Mouse (Mus musculus) liver, embryonic 12.5 days (tissue): Measurements from ENCODE around the gene Gm21188. TPM values are rescaled to one million over a fixed set of nuclear protein-coding genes. Genes with fewer than 3 reads are reported as not detected.
A peak's percentile ranks its signal among the peaks of the same experiment; 100 is the strongest.
"Not testable (repeated sequence)": the region's sequence is repeated elsewhere in the genome, so short reads cannot be mapped to it uniquely, and the experiment has no call there.

Source experiments
- ATAC-seq: fragments of 200-750 bp; cut with Nextera tagmentation; 2 replicates; pipeline ENCODE4 v1.8.0; 2017; ENCODE audit warnings: moderate number of reproducible peaks, mild to moderate bottlenecking, moderate library complexity
- H3K27ac ChIP-seq: fragments of 300-500 bp; sonication (generic); 2 replicates; pipeline ENCODE4 v1.5.1; 2016; ENCODE audit warnings: mild to moderate bottlenecking
- H3K27me3 ChIP-seq: fragments of 300-500 bp; sonication (generic); replicated peaks from 2 replicates; pipeline ENCODE4 v1.6.1; 2016; ENCODE audit warnings: mild to moderate bottlenecking, moderate library complexity
- H3K36me3 ChIP-seq: fragments of 300-500 bp; sonication (generic); 2 replicates; pipeline ENCODE4 v1.6.1; 2016; ENCODE audit warnings: mild to moderate bottlenecking, moderate library complexity
- H3K4me1 ChIP-seq: fragments of 300-500 bp; sonication (generic); 2 replicates; pipeline ENCODE4 v1.6.1; 2016
- H3K4me2 ChIP-seq: fragments of 300-500 bp; sonication (generic); 2 replicates; pipeline ENCODE4 v1.6.1; 2016; ENCODE audit warnings: mild to moderate bottlenecking, moderate library complexity
- H3K4me3 ChIP-seq: fragments of 300-500 bp; sonication (generic); 2 replicates; pipeline ENCODE4 v1.5.1; 2016; ENCODE audit warnings: mild to moderate bottlenecking, moderate library complexity
- H3K9ac ChIP-seq: fragments of 300-500 bp; sonication (generic); 2 replicates; pipeline ENCODE4 v1.6.1; 2016; ENCODE audit warnings: mild to moderate bottlenecking, moderate library complexity
- H3K9me3 ChIP-seq: fragments of 300-500 bp; sonication (generic); replicated peaks from 2 replicates; pipeline ENCODE4 v1.6.1; 2016; ENCODE audit warnings: mild to moderate bottlenecking, moderate library complexity
- WGBS: fragments of 180-500 bp; shearing (Covaris S2); methylation state at CpG from one replicate; pipeline ENCODE4 v1.1.7; 2016; ENCODE audit not compliant: insufficient replicate concordance; 5-methylcytosine and 5-hydroxymethylcytosine counted together
- polyA plus RNA-seq: library from polyadenylated mRNA; unstranded; fragments of >200 nt; fragmentation: Nextera tagmentation; extraction: Ambion mirVana; gene quantifications from 2 replicates; pipeline ENCODE4 v1.2.1, GENCODE M21; 2016

The Gm21188 gene
- polyA plus RNA-seq, 1 experiment from 2014 or later, result not detected

GRCm38 (mm10) chr13:120046422-120047209, 5.4 kb downstream of the Gm21188 start:
- H3K9me3 ChIP-seq, H3K4me2 ChIP-seq, H3K27ac ChIP-seq, H3K4me3 ChIP-seq, H3K27me3 ChIP-seq, H3K4me1 ChIP-seq, H3K36me3 ChIP-seq, H3K9ac ChIP-seq: not testable (repeated sequence)
- peak; percentile 13; the same call in 1 of the 2 replicates for ATAC-seq
- WGBS, result 4% methylated on average over 14 of the region's 40 CpGs

- H3K4me1 ChIP-seq, H3K9ac ChIP-seq, H3K27ac ChIP-seq, ATAC-seq, H3K4me2 ChIP-seq, H3K9me3 ChIP-seq, H3K4me3 ChIP-seq, H3K36me3 ChIP-seq: not testable (repeated sequence)
- no CpG with 5 or more reads among the region's 1 CpGs for WGBS
- H3K27me3 ChIP-seq, result peaks cover 18% of the 10 kb centered on the region
Measured at GRCm38 (mm10) chr13:120041145-120041544, 10.8 kb downstream of the Gm21188 start.

- WGBS, result 6% methylated on average over 6 of the region's 6 CpGs
- ATAC-seq, result not testable (repeated sequence)
Measured at GRCm38 (mm10) chr13:120037881-120038280, 14.1 kb downstream of the Gm21188 start.

GRCm38 (mm10) chr13:120036577-120037115, 15.3 kb downstream of the Gm21188 start:
- peaks cover 31% of the 10 kb centered on the region for H3K27me3 ChIP-seq
- H3K4me1 ChIP-seq, H3K27ac ChIP-seq, H3K4me2 ChIP-seq, ATAC-seq, H3K36me3 ChIP-seq, H3K9me3 ChIP-seq, H3K4me3 ChIP-seq, H3K9ac ChIP-seq: not testable (repeated sequence)
- 4% methylated on average over 25 of the region's 25 CpGs for WGBS

More at GRCm38 (mm10) chr13:120037881-120038280, 14.1 kb downstream of the Gm21188 start:
- H3K4me1 ChIP-seq, H3K36me3 ChIP-seq, H3K9me3 ChIP-seq, H3K4me2 ChIP-seq, H3K4me3 ChIP-seq, H3K27ac ChIP-seq, H3K9ac ChIP-seq: not testable (repeated sequence)
- H3K27me3 ChIP-seq, result peaks cover 31% of the 10 kb centered on the region

- H3K4me3 ChIP-seq, H3K4me1 ChIP-seq, H3K27ac ChIP-seq, H3K9me3 ChIP-seq, ATAC-seq, H3K9ac ChIP-seq, H3K4me2 ChIP-seq, H3K36me3 ChIP-seq: not testable (repeated sequence)
- WGBS, result 5% methylated on average over 11 of the region's 18 CpGs
- peaks cover 31% of the 10 kb centered on the region for H3K27me3 ChIP-seq
Measured at GRCm38 (mm10) chr13:120035151-120035550, 16.8 kb downstream of the Gm21188 start.

GRCm38 (mm10) chr13:120034637-120035036, 17.4 kb downstream of the Gm21188 start:
- peaks cover 31% of the 10 kb centered on the region for H3K27me3 ChIP-seq
- not testable (repeated sequence) for H3K9me3 ChIP-seq, H3K4me2 ChIP-seq, ATAC-seq, H3K4me3 ChIP-seq, H3K36me3 ChIP-seq, H3K27ac ChIP-seq, H3K9ac ChIP-seq, H3K4me1 ChIP-seq
- WGBS, result 2% methylated on average over 3 of the region's 10 CpGs

GRCm38 (mm10) chr13:120033516-120034190, 18.3 kb downstream of the Gm21188 start:
- H3K4me2 ChIP-seq, H3K4me1 ChIP-seq, H3K27ac ChIP-seq, H3K4me3 ChIP-seq, H3K36me3 ChIP-seq, H3K9ac ChIP-seq, H3K9me3 ChIP-seq, ATAC-seq: not testable (repeated sequence)
- 3% methylated on average over 19 of the region's 19 CpGs for WGBS
- peaks cover 31% of the 10 kb centered on the region for H3K27me3 ChIP-seq

GRCm38 (mm10) chr13:120031676-120032075, 20.3 kb downstream of the Gm21188 start:
- 4% methylated on average over 16 of the region's 16 CpGs for WGBS
- not testable (repeated sequence) for H3K9ac ChIP-seq, ATAC-seq, H3K27ac ChIP-seq, H3K9me3 ChIP-seq, H3K4me3 ChIP-seq, H3K4me2 ChIP-seq, H3K4me1 ChIP-seq, H3K36me3 ChIP-seq
- H3K27me3 ChIP-seq, result peaks cover 21% of the 10 kb centered on the region

- H3K27ac ChIP-seq, H3K4me1 ChIP-seq, H3K36me3 ChIP-seq, H3K9me3 ChIP-seq, ATAC-seq, H3K9ac ChIP-seq, H3K4me3 ChIP-seq, H3K4me2 ChIP-seq: not testable (repeated sequence)
- H3K27me3 ChIP-seq, result peaks cover 26% of the 10 kb centered on the region
- WGBS, result 3% methylated on average over 11 of the region's 11 CpGs
Measured at GRCm38 (mm10) chr13:120027368-120027767, 24.6 kb downstream of the Gm21188 start.

- peaks cover 26% of the 10 kb centered on the region for H3K27me3 ChIP-seq
- H3K9ac ChIP-seq, H3K36me3 ChIP-seq, H3K4me2 ChIP-seq, H3K4me3 ChIP-seq, H3K4me1 ChIP-seq, H3K27ac ChIP-seq, H3K9me3 ChIP-seq, ATAC-seq: not testable (repeated sequence)
- no CpG with 5 or more reads among the region's 17 CpGs for WGBS
Measured at GRCm38 (mm10) chr13:120026911-120027310, 25.1 kb downstream of the Gm21188 start, which contains the start of gene Gm36079. Gene Gm36079 (minus strand): TSS chr13:120027011.

GRCm38 (mm10) chr13:120026373-120026772, 25.6 kb downstream of the Gm21188 start:
- not testable (repeated sequence) for ATAC-seq, H3K27ac ChIP-seq
- 8% methylated on average over 3 of the region's 13 CpGs for WGBS

GRCm38 (mm10) chr13:120025576-120025975, 26.4 kb downstream of the Gm21188 start:
- H3K9me3 ChIP-seq, H3K4me3 ChIP-seq, H3K9ac ChIP-seq, ATAC-seq, H3K4me1 ChIP-seq, H3K4me2 ChIP-seq, H3K27ac ChIP-seq, H3K36me3 ChIP-seq: not testable (repeated sequence)
- H3K27me3 ChIP-seq, result peaks cover 26% of the 10 kb centered on the region
- WGBS, result 14% methylated on average over 4 of the region's 4 CpGs

More at GRCm38 (mm10) chr13:120026373-120026772, 25.6 kb downstream of the Gm21188 start:
- H3K4me1 ChIP-seq, H3K9ac ChIP-seq, H3K9me3 ChIP-seq, H3K4me3 ChIP-seq, H3K36me3 ChIP-seq, H3K4me2 ChIP-seq: not testable (repeated sequence)
- H3K27me3 ChIP-seq, result peaks cover 26% of the 10 kb centered on the region
